Comparison of ENCODE assay signal across 1 mouse cellular context in genomic region chr19:43675525-43676400, GRCm38 (mm10).
TF ChIP-seq lines count a peak whose summit lies in the region.

No protein-coding gene starts in this region.

TF ChIP-seq in MEL, 35 proteins besides CTCF, POLR2A, EP300 and RAD21 (continued from another document):
- TF ChIP-seq CHD1 (IDR thresholded peaks at IDR 0.05; ENCODE audit: low read depth, low read length) (peak; percentile 65), USF1 (IDR thresholded peaks at IDR 0.05; ENCODE audit: low read depth, low read length) (0 out of 2 replicates have a peak, but pooled peaks have one; percentile 0), MAX (IDR thresholded peaks at IDR 0.05; ENCODE audit: low read length) (peak; percentile 39; the same call in 1 of the 2 replicates), BHLHE40 (IDR thresholded peaks at IDR 0.05; ENCODE audit: borderline replicate concordance, low read depth, low read length) (no peak), SMC3 (IDR thresholded peaks at IDR 0.05; ENCODE audit: low read depth, low read length) (no peak), TCF12 (IDR thresholded peaks at IDR 0.05; ENCODE audit: low read depth, low read length) (peak; percentile 45)
